Mouse (Mus musculus): ENCODE results near the gene Gsx1. TPM values are rescaled to one million over a fixed set of nuclear protein-coding genes. Genes with fewer than 3 reads are reported as not detected.

The Gsx1 gene
- polyA plus RNA-seq, 1 experiment from 2014 or later: 2.1 TPM

GRCm38 (mm10) chr5:147185174-147185915 lies 3.2 kb upstream of the Gsx1 start:
- no peak for ATAC-seq (ENCODE audit: low FRiP score)
- WGBS: 11% methylated on average over 17 of the region's 19 CpGs
- Histone ChIP-seq H3K9me3 (replicated peaks) (0 out of 2 replicates have a peak, but pooled peaks cover 6% of the 10 kb centered on the region), H3K36me3 (no peaks in the 10 kb centered on the region), H3K27me3 (replicated peaks) (peaks cover 69% of the 10 kb centered on the region), H3K9ac (replicated peaks) (no peak overlapping the region), H3K4me2 (peak overlapping the region; percentile 64), H3K4me3 (replicated peaks) (no peak overlapping the region), H3K27ac (replicated peaks) (no peak overlapping the region), H3K4me1 (peaks cover 42% of the 10 kb centered on the region)

- Histone ChIP-seq H3K36me3 (no peaks in the 10 kb centered on the region), H3K27ac (replicated peaks) (no peak overlapping the region), H3K9ac (replicated peaks) (no peak overlapping the region), H3K9me3 (replicated peaks) (0 out of 2 replicates have a peak, but pooled peaks cover 6% of the 10 kb centered on the region), H3K4me2 (peak overlapping the region; percentile 64), H3K4me1 (peaks cover 42% of the 10 kb centered on the region), H3K27me3 (replicated peaks) (peaks cover 73% of the 10 kb centered on the region), H3K4me3 (replicated peaks) (0 out of 2 replicates have a peak overlapping the region, but pooled peaks have one; percentile 17)
- ATAC-seq (ENCODE audit: low FRiP score): no peak
- WGBS: under 1% methylated on average over 25 of the region's 26 CpGs
Measured at GRCm38 (mm10) chr5:147186001-147186431, 2.5 kb upstream of the Gsx1 start.

GRCm38 (mm10) chr5:147186781-147187551 lies 1.5 kb upstream of the Gsx1 start:
- peak overlapping the region; percentile 64 for H3K4me2 ChIP-seq
- no peak for ATAC-seq (ENCODE audit: low FRiP score)

GRCm38 (mm10) chr5:147187552-147188170 lies 835 bp upstream of the Gsx1 start:
- Histone ChIP-seq H3K4me1 (peaks cover 42% of the 10 kb centered on the region), H3K9ac (replicated peaks) (no peak overlapping the region), H3K4me3 (replicated peaks) (peak overlapping the region; percentile 37), H3K36me3 (no peaks in the 10 kb centered on the region), H3K9me3 (replicated peaks) (0 out of 2 replicates have a peak, but pooled peaks cover 6% of the 10 kb centered on the region), H3K27me3 (replicated peaks) (peaks cover 82% of the 10 kb centered on the region), H3K4me2 (peak overlapping the region; percentile 64), H3K27ac (replicated peaks) (no peak overlapping the region)
- WGBS: 2% methylated on average over 20 of the region's 25 CpGs
- no peak for ATAC-seq (ENCODE audit: low FRiP score)

More at GRCm38 (mm10) chr5:147186781-147187551, 1.5 kb upstream of the Gsx1 start:
- Histone ChIP-seq H3K4me1 (peaks cover 42% of the 10 kb centered on the region), H3K27ac (replicated peaks) (no peak overlapping the region), H3K27me3 (replicated peaks) (peaks cover 80% of the 10 kb centered on the region), H3K4me3 (replicated peaks) (peak overlapping the region; percentile 21; the same call in 1 of the 2 replicates), H3K9me3 (replicated peaks) (0 out of 2 replicates have a peak, but pooled peaks cover 6% of the 10 kb centered on the region), H3K9ac (replicated peaks) (no peak overlapping the region), H3K36me3 (no peaks in the 10 kb centered on the region)
- WGBS: under 1% methylated on average over 37 of the region's 37 CpGs

- 0 out of 2 replicates have a peak overlapping the region, but pooled peaks have one; percentile 23 for H3K9ac ChIP-seq (replicated peaks)
- H3K4me2 ChIP-seq: peak overlapping the region; percentile 64
- no peaks in the 10 kb centered on the region for H3K36me3 ChIP-seq
- ATAC-seq (ENCODE audit: low FRiP score): peak; percentile 32; the same call in 1 of the 2 replicates
- H3K4me3 ChIP-seq (replicated peaks): peak overlapping the region; percentile 37
- H3K9me3 ChIP-seq (replicated peaks): no peaks in the 10 kb centered on the region
- peaks cover 88% of the 10 kb centered on the region for H3K27me3 ChIP-seq (replicated peaks)
- whole genome bisulfite sequencing: under 1% methylated on average over 28 of the region's 28 CpGs
- peaks cover 42% of the 10 kb centered on the region for H3K4me1 ChIP-seq
- H3K27ac ChIP-seq (replicated peaks): no peak overlapping the region
Measured at GRCm38 (mm10) chr5:147189156-147189555, 660 bp downstream of the Gsx1 start.

- H3K9ac ChIP-seq (replicated peaks): no peak overlapping the region
Measured at GRCm38 (mm10) chr5:147189836-147190602, 1.5 kb downstream of the Gsx1 start.

GRCm38 (mm10) chr5:147190885-147191284 lies 2.4 kb downstream of the Gsx1 start:
- Histone ChIP-seq H3K4me2 (peak overlapping the region; percentile 36; the same call in 1 of the 2 replicates), H3K36me3 (no peaks in the 10 kb centered on the region), H3K4me1 (peaks cover 41% of the 10 kb centered on the region), H3K27me3 (replicated peaks) (peaks cover 90% of the 10 kb centered on the region), H3K9ac (replicated peaks) (no peak overlapping the region), H3K9me3 (replicated peaks) (no peaks in the 10 kb centered on the region), H3K27ac (replicated peaks) (no peak overlapping the region), H3K4me3 (replicated peaks) (peak overlapping the region; percentile 23; the same call in 1 of the 2 replicates)
- no peak for ATAC-seq (ENCODE audit: low FRiP score)
- 2% methylated on average over 7 of the region's 7 CpGs for WGBS

More at GRCm38 (mm10) chr5:147189836-147190602, 1.5 kb downstream of the Gsx1 start:
- no peak for ATAC-seq (ENCODE audit: low FRiP score)
- WGBS: under 1% methylated on average over 46 of the region's 46 CpGs
- Histone ChIP-seq H3K27me3 (replicated peaks) (peaks cover 90% of the 10 kb centered on the region), H3K4me2 (peak overlapping the region; percentile 36), H3K9me3 (replicated peaks) (no peaks in the 10 kb centered on the region), H3K4me1 (peaks cover 42% of the 10 kb centered on the region), H3K27ac (replicated peaks) (no peak overlapping the region), H3K36me3 (no peaks in the 10 kb centered on the region), H3K4me3 (replicated peaks) (peak overlapping the region; percentile 23)

GRCm38 (mm10) chr5:147191801-147192575 lies 3.5 kb downstream of the Gsx1 start:
- no peak overlapping the region for H3K27ac ChIP-seq (replicated peaks)
- WGBS: 7% methylated on average over 24 of the region's 24 CpGs
- no peak for ATAC-seq (ENCODE audit: low FRiP score)
- peaks cover 89% of the 10 kb centered on the region for H3K27me3 ChIP-seq (replicated peaks)
- no peaks in the 10 kb centered on the region for H3K36me3 ChIP-seq
- peaks cover 30% of the 10 kb centered on the region for H3K4me1 ChIP-seq
- H3K4me2 ChIP-seq: no peak overlapping the region
- no peak overlapping the region for H3K4me3 ChIP-seq (replicated peaks)
- no peak overlapping the region for H3K9ac ChIP-seq (replicated peaks)
- H3K9me3 ChIP-seq (replicated peaks): no peaks in the 10 kb centered on the region

- H3K27ac ChIP-seq (replicated peaks): no peak overlapping the region
- no peaks in the 10 kb centered on the region for H3K9me3 ChIP-seq (replicated peaks)
- no peak overlapping the region for H3K4me2 ChIP-seq
- peaks cover 90% of the 10 kb centered on the region for H3K27me3 ChIP-seq (replicated peaks)
- H3K9ac ChIP-seq (replicated peaks): no peak overlapping the region
- WGBS: 16% methylated on average over 9 of the region's 9 CpGs
- ATAC-seq (ENCODE audit: low FRiP score): no peak
- no peak overlapping the region for H3K4me3 ChIP-seq (replicated peaks)
- no peaks in the 10 kb centered on the region for H3K36me3 ChIP-seq
- H3K4me1 ChIP-seq: peaks cover 25% of the 10 kb centered on the region
Measured at GRCm38 (mm10) chr5:147192576-147192960, 4.1 kb downstream of the Gsx1 start.

- WGBS: 6% methylated on average over 6 of the region's 6 CpGs
- no peak for ATAC-seq (ENCODE audit: low FRiP score)
- no peak overlapping the region for H3K9ac ChIP-seq (replicated peaks)
- no peak overlapping the region for H3K4me2 ChIP-seq
- peaks cover 4% of the 10 kb centered on the region; the same call in 1 of the 2 replicates for H3K27me3 ChIP-seq (replicated peaks)
- H3K4me3 ChIP-seq (replicated peaks): no peak overlapping the region
- peaks cover 7% of the 10 kb centered on the region; the same call in 1 of the 2 replicates for H3K4me1 ChIP-seq
- H3K27ac ChIP-seq (replicated peaks): no peak overlapping the region
- H3K36me3 ChIP-seq: no peaks in the 10 kb centered on the region
- no peaks in the 10 kb centered on the region for H3K9me3 ChIP-seq (replicated peaks)
Measured at GRCm38 (mm10) chr5:147204905-147205304, 16.4 kb downstream of the Gsx1 start.
